Mouse (Mus musculus) left cerebral cortex, postnatal 36 days (tissue): Measurements from ENCODE around the gene Psrc1. TPM values are rescaled to one million over a fixed set of nuclear protein-coding genes. Genes with fewer than 3 reads are reported as not detected.

Experiments used
- DNase-seq, 2 experiments: peaks; one replicate each; pipeline ENCODE4 v3.0.0; 2021 to 2022; ENCODE audit warnings: low spot score in 2 of 2, mixed read lengths in 1 of 2
- intact Hi-C: fragments of 180-260 bp; cut with DNase I; formaldehyde crosslinking; loops from one replicate; pipeline ENCODE4 v1.15.1; 2025
- total RNA-seq, 2 experiments: library from RNA; stranded (reverse); gene quantifications; 2 replicates each; pipeline ENCODE4 v1.2.3; 2021

Gene Psrc1
- 10 to 100 TPM; 12.9 to 18.3 TPM for total RNA-seq

- DNase-seq = peak; percentile 85 to 87
- intact Hi-C loops = no loop called here
These were observed at the start of gene Psrc1 for GRCm38 (mm10) chr3:108383485-108384354. Gene Psrc1, plus strand, starts transcription at chr3:108383839.

- intact Hi-C loops = no loop called here
- DNase-seq = no peak
These were observed 46.8 kb upstream of the Psrc1 start for GRCm38 (mm10) chr3:108336878-108337277.

- no peak for DNase-seq
- intact Hi-C loops = no loop called here
These were observed 42.6 kb upstream of the Psrc1 start for GRCm38 (mm10) chr3:108341040-108341439.

- DNase-seq = no peak
- intact Hi-C loops = no loop called here
These were observed 41.5 kb upstream of the Psrc1 start for GRCm38 (mm10) chr3:108342185-108342584.

- intact Hi-C loops = no loop called here
- no peak for DNase-seq
These were observed 37.8 kb upstream of the Psrc1 start for GRCm38 (mm10) chr3:108345855-108346254.

GRCm38 (mm10) chr3:108348376-108348775 is 35.3 kb upstream of the Psrc1 start:
- intact Hi-C loops = no loop called here
- DNase-seq = no peak

GRCm38 (mm10) chr3:108355245-108355644 is 28.4 kb upstream of the Psrc1 start:
- no peak for DNase-seq
- intact Hi-C loops = loop anchor here (5.0 kb wide), 1 partner anchor 73 kb away; the partner anchor contains the start of gene Sort1

GRCm38 (mm10) chr3:108357051-108357450 is 26.6 kb upstream of the Psrc1 start:
- intact Hi-C loops = loop anchor here (1.0 to 5.0 kb wide), 2 partner anchors 29 to 75 kb away; partner anchors contain the start of gene Sort1
- DNase-seq = peak in 1 of 2 experiments; percentile 50

GRCm38 (mm10) chr3:108358445-108358844 is 25.2 kb upstream of the Psrc1 start:
- intact Hi-C loops = loop anchor here (5.0 kb wide), 1 partner anchor 76 kb away; the partner anchor contains the start of gene Sort1
- DNase-seq = peak; percentile 65 to 74

GRCm38 (mm10) chr3:108360894-108361293 is 22.7 kb upstream of the Psrc1 start:
- no peak for DNase-seq
- intact Hi-C loops = no loop called here

- intact Hi-C loops = no loop called here
- no peak for DNase-seq
These were observed 20.0 kb upstream of the Psrc1 start for GRCm38 (mm10) chr3:108363626-108364025.

GRCm38 (mm10) chr3:108364270-108364995 is 19.2 kb upstream of the Psrc1 start, which contains the start of gene Mybphl:
Gene Mybphl, plus strand, starts transcription at chr3:108364911.
- intact Hi-C loops = no loop called here

GRCm38 (mm10) chr3:108367173-108367572 is 16.5 kb upstream of the Psrc1 start:
- intact Hi-C loops = no loop called here
- DNase-seq = no peak

More at GRCm38 (mm10) chr3:108364270-108364995, 19.2 kb upstream of the Psrc1 start, which contains the start of gene Mybphl:
- DNase-seq = no peak

GRCm38 (mm10) chr3:108367828-108368227 is 15.8 kb upstream of the Psrc1 start:
- DNase-seq = no peak
- intact Hi-C loops = no loop called here

GRCm38 (mm10) chr3:108368721-108369120 is 14.9 kb upstream of the Psrc1 start:
- intact Hi-C loops = no loop called here
- no peak for DNase-seq

- DNase-seq = no peak
These were observed 11.4 kb upstream of the Psrc1 start for GRCm38 (mm10) chr3:108372274-108372673.

GRCm38 (mm10) chr3:108372691-108373090 is 10.9 kb upstream of the Psrc1 start:
- no peak for DNase-seq
- intact Hi-C loops = no loop called here

More at GRCm38 (mm10) chr3:108372274-108372673, 11.4 kb upstream of the Psrc1 start:
- intact Hi-C loops = no loop called here

- intact Hi-C loops = no loop called here
- no peak for DNase-seq
These were observed 4.6 kb upstream of the Psrc1 start for GRCm38 (mm10) chr3:108378875-108379663.

- no peak for DNase-seq
- intact Hi-C loops = no loop called here
These were observed 2.9 kb upstream of the Psrc1 start for GRCm38 (mm10) chr3:108380695-108381094.
